Mouse (Mus musculus): Measurements from ENCODE around the gene Ly6g6f. TPM values are rescaled to one million over a fixed set of nuclear protein-coding genes. Genes with fewer than 3 reads are reported as not detected.
"Not testable (repeated sequence)": the region's sequence is repeated elsewhere in the genome, so short reads cannot be mapped to it uniquely, and the experiment has no call there.

The Ly6g6f gene
- polyA plus RNA-seq, 1 experiment from 2014 or later = 1.0 TPM

GRCm38 (mm10) chr17:35034896-35035295 is 50.5 kb downstream of the Ly6g6f start:
- H3K27me3 ChIP-seq (replicated peaks) = 0 out of 2 replicates have a peak, but pooled peaks cover under 1% of the 10 kb centered on the region
- no peak overlapping the region for H3K4me2 ChIP-seq
- WGBS = 66% methylated on average over 6 of the region's 6 CpGs
- peaks cover 2% of the 10 kb centered on the region for H3K4me1 ChIP-seq
- no peak for ATAC-seq (ENCODE audit: extremely low read depth, insufficient number of reproducible peaks, low FRiP score, low TSS enrichment)
- H3K4me3 ChIP-seq = no peak overlapping the region
- H3K36me3 ChIP-seq = no peaks in the 10 kb centered on the region
- no peak overlapping the region for H3K9ac ChIP-seq
- H3K9me3 ChIP-seq = no peaks in the 10 kb centered on the region
- no peak overlapping the region for H3K27ac ChIP-seq (replicated peaks)

- not testable (repeated sequence) for H3K4me1 ChIP-seq; H3K9ac ChIP-seq; ATAC-seq (ENCODE audit: extremely low read depth, insufficient number of reproducible peaks, low FRiP score, low TSS enrichment); H3K4me2 ChIP-seq; H3K27me3 ChIP-seq (replicated peaks); H3K4me3 ChIP-seq; H3K27ac ChIP-seq (replicated peaks); H3K9me3 ChIP-seq; H3K36me3 ChIP-seq
- 33% methylated on average over 1 of the region's 1 CpGs for WGBS
Observed at GRCm38 (mm10) chr17:35033703-35034102, 51.7 kb downstream of the Ly6g6f start.

GRCm38 (mm10) chr17:35032323-35032870 is 53.0 kb downstream of the Ly6g6f start:
- Histone ChIP-seq H3K4me1 (peaks cover 16% of the 10 kb centered on the region), H3K4me2 (no peak overlapping the region), H3K4me3 (no peak overlapping the region), H3K27me3 (replicated peaks) (0 out of 2 replicates have a peak, but pooled peaks cover 4% of the 10 kb centered on the region), H3K9ac (no peak overlapping the region), H3K36me3 (no peaks in the 10 kb centered on the region), H3K27ac (replicated peaks) (no peak overlapping the region), H3K9me3 (no peaks in the 10 kb centered on the region)
- no peak for ATAC-seq (ENCODE audit: extremely low read depth, insufficient number of reproducible peaks, low FRiP score, low TSS enrichment)
- whole genome bisulfite sequencing = 62% methylated on average over 8 of the region's 8 CpGs

- no peaks in the 10 kb centered on the region for H3K9me3 ChIP-seq
- WGBS = 76% methylated on average over 7 of the region's 7 CpGs
- no peak for ATAC-seq (ENCODE audit: extremely low read depth, insufficient number of reproducible peaks, low FRiP score, low TSS enrichment)
Observed at GRCm38 (mm10) chr17:35031880-35032279, 53.5 kb downstream of the Ly6g6f start.

GRCm38 (mm10) chr17:35031272-35031671 is 54.1 kb downstream of the Ly6g6f start:
- no peak overlapping the region for H3K4me2 ChIP-seq
- no peak for ATAC-seq (ENCODE audit: extremely low read depth, insufficient number of reproducible peaks, low FRiP score, low TSS enrichment)
- H3K36me3 ChIP-seq = no peaks in the 10 kb centered on the region
- peaks cover 27% of the 10 kb centered on the region for H3K4me1 ChIP-seq
- H3K9ac ChIP-seq = no peak overlapping the region
- no peak overlapping the region for H3K27ac ChIP-seq (replicated peaks)
- no peaks in the 10 kb centered on the region for H3K9me3 ChIP-seq
- WGBS = 88% methylated on average over 11 of the region's 11 CpGs
- 0 out of 2 replicates have a peak, but pooled peaks cover 4% of the 10 kb centered on the region for H3K27me3 ChIP-seq (replicated peaks)
- no peak overlapping the region for H3K4me3 ChIP-seq

More at GRCm38 (mm10) chr17:35031880-35032279, 53.5 kb downstream of the Ly6g6f start:
- Histone ChIP-seq H3K4me3 (no peak overlapping the region), H3K36me3 (no peaks in the 10 kb centered on the region), H3K27ac (replicated peaks) (no peak overlapping the region), H3K4me2 (no peak overlapping the region), H3K27me3 (replicated peaks) (0 out of 2 replicates have a peak, but pooled peaks cover 4% of the 10 kb centered on the region), H3K9ac (no peak overlapping the region), H3K4me1 (peaks cover 21% of the 10 kb centered on the region)

Other genes starting within 250 kb of the Ly6g6f start
- 17.4 and 18.3 TPM in 2 replicates for gene Stk19, start 248.7 kb downstream of the Ly6g6f start, polyA plus RNA-seq (2015; fragmentation: Nextera tagmentation; extraction: Ambion mirVana)
- 32.3 and 34.9 TPM in 2 replicates for gene Dxo, start 248.6 kb downstream of the Ly6g6f start, polyA plus RNA-seq (2015; fragmentation: Nextera tagmentation; extraction: Ambion mirVana)
- gene Skiv2l, start 235.4 kb downstream of the Ly6g6f start, polyA plus RNA-seq (2015; fragmentation: Nextera tagmentation; extraction: Ambion mirVana) = 27.3 and 30.6 TPM in 2 replicates
- gene Nelfe, start 235.2 kb downstream of the Ly6g6f start, polyA plus RNA-seq (2015; fragmentation: Nextera tagmentation; extraction: Ambion mirVana) = 68.5 and 70.9 TPM in 2 replicates
- 2.3 and 5.6 TPM in 2 replicates for gene Cfb, start 223.1 kb downstream of the Ly6g6f start, polyA plus RNA-seq (2015; fragmentation: Nextera tagmentation; extraction: Ambion mirVana)
- 1.5 and 2.0 TPM in 2 replicates for gene Zbtb12, start 206.1 kb downstream of the Ly6g6f start, polyA plus RNA-seq (2015; fragmentation: Nextera tagmentation; extraction: Ambion mirVana)
- gene Gm20547, start 203.6 kb downstream of the Ly6g6f start, polyA plus RNA-seq (2015; fragmentation: Nextera tagmentation; extraction: Ambion mirVana) = not detected in 2 replicates
- gene C2, start 187.3 kb downstream of the Ly6g6f start, polyA plus RNA-seq (2015; fragmentation: Nextera tagmentation; extraction: Ambion mirVana) = 0.84 and 1.9 TPM in 2 replicates
- gene Ehmt2, start 187.1 kb downstream of the Ly6g6f start, polyA plus RNA-seq (2015; fragmentation: Nextera tagmentation; extraction: Ambion mirVana) = 38.8 and 42.4 TPM in 2 replicates
- gene Slc44a4, start 171.1 kb downstream of the Ly6g6f start, polyA plus RNA-seq (2015; fragmentation: Nextera tagmentation; extraction: Ambion mirVana) = 0.15 TPM in 1 of 2 replicates, not detected in the other
- 18.1 and 19.2 TPM in 2 replicates for gene Neu1, start 154.4 kb downstream of the Ly6g6f start, polyA plus RNA-seq (2015; fragmentation: Nextera tagmentation; extraction: Ambion mirVana)
- gene Hspa1b, start 126.4 kb downstream of the Ly6g6f start, polyA plus RNA-seq (2015; fragmentation: Nextera tagmentation; extraction: Ambion mirVana) = 0.19 and 0.20 TPM in 2 replicates
- gene Gm20481, start 115.7 kb downstream of the Ly6g6f start, polyA plus RNA-seq (2015; fragmentation: Nextera tagmentation; extraction: Ambion mirVana) = not detected in 2 replicates
- 3.9 TPM in 2 replicates for gene Hspa1a, start 113.5 kb downstream of the Ly6g6f start, polyA plus RNA-seq (2015; fragmentation: Nextera tagmentation; extraction: Ambion mirVana)
- gene Hspa1l, start 112.9 kb downstream of the Ly6g6f start, polyA plus RNA-seq (2015; fragmentation: Nextera tagmentation; extraction: Ambion mirVana) = 2.1 and 2.2 TPM in 2 replicates
- gene Lsm2, start 103.7 kb downstream of the Ly6g6f start, polyA plus RNA-seq (2015; fragmentation: Nextera tagmentation; extraction: Ambion mirVana) = 145 and 153 TPM in 2 replicates
- 59.9 and 63.0 TPM in 2 replicates for gene Vars, start 84.6 kb downstream of the Ly6g6f start, polyA plus RNA-seq (2015; fragmentation: Nextera tagmentation; extraction: Ambion mirVana)
- 0.45 and 0.52 TPM in 2 replicates for gene Vwa7, start 69.0 kb downstream of the Ly6g6f start, polyA plus RNA-seq (2015; fragmentation: Nextera tagmentation; extraction: Ambion mirVana)
- gene Sapcd1, start 57.6 kb downstream of the Ly6g6f start, polyA plus RNA-seq (2015; fragmentation: Nextera tagmentation; extraction: Ambion mirVana) = 3.2 and 4.2 TPM in 2 replicates
- gene Msh5, start 38.9 kb downstream of the Ly6g6f start, polyA plus RNA-seq (2015; fragmentation: Nextera tagmentation; extraction: Ambion mirVana) = 4.0 and 4.1 TPM in 2 replicates
- gene Clic1, start 35.6 kb downstream of the Ly6g6f start, polyA plus RNA-seq (2015; fragmentation: Nextera tagmentation; extraction: Ambion mirVana) = 351 and 389 TPM in 2 replicates
- gene Ddah2, start 26.6 kb downstream of the Ly6g6f start, polyA plus RNA-seq (2015; fragmentation: Nextera tagmentation; extraction: Ambion mirVana) = 194 and 207 TPM in 2 replicates
- not detected in 2 replicates for gene Ly6g6c, start 20.2 kb downstream of the Ly6g6f start, polyA plus RNA-seq (2015; fragmentation: Nextera tagmentation; extraction: Ambion mirVana)
- 0.92 and 1.4 TPM in 2 replicates for gene Mpig6b, start 19.4 kb downstream of the Ly6g6f start, polyA plus RNA-seq (2015; fragmentation: Nextera tagmentation; extraction: Ambion mirVana)
- gene Ly6g6e, start 8.7 kb downstream of the Ly6g6f start, polyA plus RNA-seq (2015; fragmentation: Nextera tagmentation; extraction: Ambion mirVana) = 0.36 and 0.62 TPM in 2 replicates
- 1.7 and 1.9 TPM in 2 replicates for gene Ly6g6d, start 7.5 kb downstream of the Ly6g6f start, polyA plus RNA-seq (2015; fragmentation: Nextera tagmentation; extraction: Ambion mirVana)
- 67.0 and 69.5 TPM in 2 replicates for gene Abhd16a, start 3.7 kb upstream of the Ly6g6f start, polyA plus RNA-seq (2015; fragmentation: Nextera tagmentation; extraction: Ambion mirVana)
- gene Ly6g5c, start 22.7 kb upstream of the Ly6g6f start, polyA plus RNA-seq (2015; fragmentation: Nextera tagmentation; extraction: Ambion mirVana) = not detected in 2 replicates
- 0.40 and 0.80 TPM in 2 replicates for gene Ly6g5b, start 29.8 kb upstream of the Ly6g6f start, polyA plus RNA-seq (2015; fragmentation: Nextera tagmentation; extraction: Ambion mirVana)
- gene Gpank1, start 35.8 kb upstream of the Ly6g6f start, polyA plus RNA-seq (2015; fragmentation: Nextera tagmentation; extraction: Ambion mirVana) = 10.7 and 14.1 TPM in 2 replicates
- gene Csnk2b, start 36.4 kb upstream of the Ly6g6f start, polyA plus RNA-seq (2015; fragmentation: Nextera tagmentation; extraction: Ambion mirVana) = 215 and 231 TPM in 2 replicates
- 8.7 and 9.7 TPM in 2 replicates for gene D17H6S53E, start 40.8 kb upstream of the Ly6g6f start, polyA plus RNA-seq (2015; fragmentation: Nextera tagmentation; extraction: Ambion mirVana)
- 2.2 and 19.0 TPM in 2 replicates for gene Apom, start 46.4 kb upstream of the Ly6g6f start, polyA plus RNA-seq (2015; fragmentation: Nextera tagmentation; extraction: Ambion mirVana)
- gene Bag6, start 49.6 kb upstream of the Ly6g6f start, polyA plus RNA-seq (2015; fragmentation: Nextera tagmentation; extraction: Ambion mirVana) = 45.1 and 46.1 TPM in 2 replicates
- gene Prrc2a, start 79.3 kb upstream of the Ly6g6f start, polyA plus RNA-seq (2015; fragmentation: Nextera tagmentation; extraction: Ambion mirVana) = 124 and 130 TPM in 2 replicates
- 6.5 and 7.8 TPM in 2 replicates for gene Aif1, start 90.5 kb upstream of the Ly6g6f start, polyA plus RNA-seq (2015; fragmentation: Nextera tagmentation; extraction: Ambion mirVana)
- 8.6 and 9.9 TPM in 2 replicates for gene Lst1, start 102.8 kb upstream of the Ly6g6f start, polyA plus RNA-seq (2015; fragmentation: Nextera tagmentation; extraction: Ambion mirVana)
- 0.64 TPM in 1 of 2 replicates, not detected in the other for gene Ltb, start 108.8 kb upstream of the Ly6g6f start, polyA plus RNA-seq (2015; fragmentation: Nextera tagmentation; extraction: Ambion mirVana)
- 0.12 and 0.23 TPM in 2 replicates for gene Tnf, start 116.4 kb upstream of the Ly6g6f start, polyA plus RNA-seq (2015; fragmentation: Nextera tagmentation; extraction: Ambion mirVana)
- not detected in 2 replicates for gene Lta, start 119.7 kb upstream of the Ly6g6f start, polyA plus RNA-seq (2015; fragmentation: Nextera tagmentation; extraction: Ambion mirVana)
- not detected in 2 replicates for gene Gm16181, start 135.2 kb upstream of the Ly6g6f start, polyA plus RNA-seq (2015; fragmentation: Nextera tagmentation; extraction: Ambion mirVana)
- 10.6 and 10.7 TPM in 2 replicates for gene Atp6v1g2, start 148.1 kb upstream of the Ly6g6f start, polyA plus RNA-seq (2015; fragmentation: Nextera tagmentation; extraction: Ambion mirVana)
- gene Nfkbil1, start 150.2 kb upstream of the Ly6g6f start, polyA plus RNA-seq (2015; fragmentation: Nextera tagmentation; extraction: Ambion mirVana) = 7.6 and 8.1 TPM in 2 replicates
- 279 TPM in 2 replicates for gene Ddx39b, start 156.1 kb upstream of the Ly6g6f start, polyA plus RNA-seq (2015; fragmentation: Nextera tagmentation; extraction: Ambion mirVana)
- 43.4 and 48.6 TPM in 2 replicates for gene H2-D1, start 177.1 kb upstream of the Ly6g6f start, polyA plus RNA-seq (2015; fragmentation: Nextera tagmentation; extraction: Ambion mirVana)
- 0.19 and 0.29 TPM in 2 replicates for gene H2-Q1, start 234.8 kb upstream of the Ly6g6f start, polyA plus RNA-seq (2015; fragmentation: Nextera tagmentation; extraction: Ambion mirVana)